Comparison of ENCODE assay signal across 9 mouse cellular contexts in genomic region chr8:95142985-95143804, GRCm38 (mm10). TPM values are rescaled to one million over a fixed set of nuclear protein-coding genes. Genes with fewer than 3 reads are reported as not detected.
DNase-seq lines count a peak whose midpoint lies in the region; ATAC-seq and TF ChIP-seq lines count a peak whose summit lies in the region.
"Had no signal": no experiment of that assay in that cellular context is flagged by ENCODE, and none has a peak within 500 bp of the region (broad histone marks: within the 10 kb centered on the region; RNA-seq: fewer than 3 reads in every experiment).

No protein-coding gene starts in this region.

- peak overlapping the region; percentile 50 for H3K4me3 ChIP-seq in erythroblast, embryonic 14.5 days (replicated peaks)
- no peak overlapping the region for H3K4me3 ChIP-seq in liver, postnatal 0 days (ENCODE audit: low read depth, low read length)

- H3K4me2 ChIP-seq in liver, postnatal 0 days (ENCODE audit: low read depth, low read length): 0 out of 2 replicates have a peak overlapping the region, but pooled peaks have one; percentile 91

- H3K9me3 ChIP-seq in erythroblast, embryonic 14.5 days (ENCODE audit: control insufficient read depth, low read length): no peaks in the 10 kb centered on the region
- no peaks in the 10 kb centered on the region for H3K9me3 ChIP-seq in liver, postnatal 0 days (ENCODE audit: low read length)

- TF ChIP-seq EP300 in liver, postnatal 0 days (IDR thresholded peaks at IDR 0.05; ENCODE audit: low read depth): no peak

- no peaks in the 10 kb centered on the region for H3K36me3 ChIP-seq in erythroblast, embryonic 14.5 days (ENCODE audit: control insufficient read depth)
- no peaks in the 10 kb centered on the region for H3K36me3 ChIP-seq in liver, postnatal 0 days (replicated peaks; ENCODE audit: insufficient read depth, low read length)

- H3K4me1 ChIP-seq in erythroblast, embryonic 14.5 days (ENCODE audit: control insufficient read depth): peaks cover 2% of the 10 kb centered on the region; the same call in 1 of the 2 replicates
- H3K4me1 ChIP-seq in liver, postnatal 0 days (ENCODE audit: insufficient read depth): peaks cover 30% of the 10 kb centered on the region

- peak; percentile 47 to 72 for DNase-seq in cerebellum, postnatal 10 days
- DNase-seq in frontal cortex, postnatal 36 days (ENCODE audit: low spot score in 2 of 2): peak; percentile 35 to 51
- peak; percentile 49 for DNase-seq in kidney, postnatal 10 days
- DNase-seq in liver, postnatal 0 days: no peak
- peak; percentile 60 for DNase-seq in retina, postnatal 1 day
- no peak for DNase-seq in gastrocnemius, adult 18-20 months (ENCODE audit: low spot score)

- H3K27ac ChIP-seq in liver, postnatal 0 days (ENCODE audit: low read depth): peak overlapping the region; percentile 39; the same call in 1 of the 2 replicates

- WGBS in liver, postnatal 0 days (ENCODE audit: insufficient replicate concordance): 43% methylated on average over 17 of the region's 17 CpGs

- H3K9ac ChIP-seq in liver, postnatal 0 days (replicated peaks): no peak overlapping the region; the same call in 1 of the 2 replicates

- H3K27me3 ChIP-seq in erythroblast, embryonic 14.5 days (ENCODE audit: control insufficient read depth): peaks cover 46% of the 10 kb centered on the region
- H3K27me3 ChIP-seq in liver, postnatal 0 days (ENCODE audit: insufficient read depth, low read length): 0 out of 2 replicates have a peak, but pooled peaks cover 3% of the 10 kb centered on the region
- H3K27me3 ChIP-seq: CH12.LX had no signal

- ATAC-seq in erythroblast, adult 5-6 weeks (replicated peaks; ENCODE audit: low FRiP score, poor library complexity, severe bottlenecking): no peak
- no peak for ATAC-seq in liver, postnatal 0 days

- no peak for TF ChIP-seq CTCF in liver, postnatal 0 days (IDR thresholded peaks at IDR 0.05; ENCODE audit: low read depth)

RNA-seq across cellular contexts. Expression of gene Kifc3, which starts 59.4 kb away (rescaled TPM):
- 0.03 and 0.04 TPM in 2 replicates for polyA plus RNA-seq in erythroblast, embryonic 14.5 days (2012)
- 0.96 and 1.0 TPM in 2 replicates for total RNA-seq in erythroblast, adult 5-6 weeks (2015; ENCODE audit: low replicate concordance)
- total RNA-seq in erythroblast, adult 5-6 weeks (2017; ENCODE audit: low replicate concordance): 0.51 and 1.1 TPM in 2 replicates
- 5.3 and 5.4 TPM in 2 replicates for polyA plus RNA-seq in liver, postnatal 0 days (2015; fragmentation: Nextera tagmentation; extraction: Ambion mirVana)
- total RNA-seq in gastrocnemius, adult 18-20 months (2021): 10 to 100 TPM in 1 of 2 experiments, 1 to 10 TPM in 1; 8.7 to 14.5 TPM

Comparison
In these comparisons a context has a peak if more than half of its experiments do, and no peak if none do; other contexts are left out.
1. DNase-seq: peak in cerebellum, postnatal 10 days (2 of 2), frontal cortex, postnatal 36 days (2 of 2), kidney, postnatal 10 days (single experiment) and retina, postnatal 1 day (single experiment); none in liver, postnatal 0 days (single experiment) and gastrocnemius, adult 18-20 months (single experiment).
2. RNA of gene Kifc3, which starts 59.4 kb away (total RNA-seq): 8.7 to 14.5 TPM in gastrocnemius, adult 18-20 months; 0.51 to 1.1 TPM in erythroblast, adult 5-6 weeks; every median in the first group is over 4 times any median in the second.